Mouse (Mus musculus): ENCODE measurements around the gene Lpar2. TPM values are rescaled to one million over a fixed set of nuclear protein-coding genes. Genes with fewer than 3 reads are reported as not detected.
A peak's percentile ranks its signal among the peaks of the same experiment; 100 is the strongest.

Gene Lpar2
- total RNA-seq, 2 experiments from 2014 or later: 0.41 to 0.75 TPM

- Histone ChIP-seq H3K4me3 (no peak overlapping the region), H3K27ac (no peak overlapping the region)
- intact Hi-C loops (cut with DNase I): no loop called here
- DNase-seq (ENCODE audit: extremely low spot score in 1 of 2, low spot score in 2 of 2): peak in 1 of 2 experiments; percentile 6
- TF ChIP-seq CTCF (IDR thresholded peaks at IDR 0.05): no peak
These were observed 27.3 kb upstream of the Lpar2 start for GRCm38 (mm10) chr8:69794901-69795300.

- H3K4me3 ChIP-seq: no peak overlapping the region
- peak in 1 of 2 experiments; percentile 9 for DNase-seq (ENCODE audit: extremely low spot score in 1 of 2, low spot score in 2 of 2)
- TF ChIP-seq CTCF (IDR thresholded peaks at IDR 0.05): no peak
- no peak overlapping the region for H3K27ac ChIP-seq
- intact Hi-C loops (cut with DNase I): no loop called here
These were observed 25.4 kb upstream of the Lpar2 start for GRCm38 (mm10) chr8:69796721-69797345.

- DNase-seq (ENCODE audit: extremely low spot score in 1 of 2, low spot score in 2 of 2): peak in 1 of 2 experiments; percentile 9
- no peak overlapping the region for H3K4me3 ChIP-seq
- intact Hi-C loops (cut with DNase I): no loop called here
- no peak overlapping the region for H3K27ac ChIP-seq
- TF ChIP-seq CTCF (IDR thresholded peaks at IDR 0.05): no peak
These were observed 24.6 kb upstream of the Lpar2 start for GRCm38 (mm10) chr8:69797661-69798060.

- intact Hi-C loops (cut with DNase I): no loop called here
- DNase-seq (ENCODE audit: extremely low spot score in 1 of 2, low spot score in 2 of 2): peak in 1 of 2 experiments; percentile 9
- Histone ChIP-seq H3K4me3 (no peak overlapping the region), H3K27ac (no peak overlapping the region)
- no peak for TF ChIP-seq CTCF (IDR thresholded peaks at IDR 0.05)
These were observed 23.0 kb upstream of the Lpar2 start for GRCm38 (mm10) chr8:69799261-69799660.

GRCm38 (mm10) chr8:69799946-69800345 lies 22.3 kb upstream of the Lpar2 start:
- intact Hi-C loops (cut with DNase I): no loop called here
- DNase-seq (ENCODE audit: extremely low spot score in 1 of 2, low spot score in 2 of 2): peak in 1 of 2 experiments; percentile 7

GRCm38 (mm10) chr8:69801796-69802195 lies 20.4 kb upstream of the Lpar2 start:
- no peak overlapping the region for H3K4me3 ChIP-seq
- intact Hi-C loops (cut with DNase I): no loop called here
- no peak overlapping the region for H3K27ac ChIP-seq
- no peak for TF ChIP-seq CTCF (IDR thresholded peaks at IDR 0.05)
- DNase-seq (ENCODE audit: extremely low spot score in 1 of 2, low spot score in 2 of 2): peak in 1 of 2 experiments; percentile 5

More at GRCm38 (mm10) chr8:69799946-69800345, 22.3 kb upstream of the Lpar2 start:
- Histone ChIP-seq H3K27ac (no peak overlapping the region), H3K4me3 (no peak overlapping the region)
- no peak; the same call in 1 of the 2 replicates for TF ChIP-seq CTCF (IDR thresholded peaks at IDR 0.05)

GRCm38 (mm10) chr8:69802216-69802615 lies 20.0 kb upstream of the Lpar2 start:
- H3K4me3 ChIP-seq: no peak overlapping the region
- intact Hi-C loops (cut with DNase I): no loop called here
- DNase-seq (ENCODE audit: extremely low spot score in 1 of 2, low spot score in 2 of 2): no peak
- no peak overlapping the region for H3K27ac ChIP-seq
- no peak for TF ChIP-seq CTCF (IDR thresholded peaks at IDR 0.05)

- intact Hi-C loops (cut with DNase I): no loop called here
- TF ChIP-seq CTCF (IDR thresholded peaks at IDR 0.05): no peak
- DNase-seq (ENCODE audit: extremely low spot score in 1 of 2, low spot score in 2 of 2): peak in 1 of 2 experiments; percentile 8
- Histone ChIP-seq H3K4me3 (no peak overlapping the region), H3K27ac (no peak overlapping the region)
These were observed 18.9 kb upstream of the Lpar2 start for GRCm38 (mm10) chr8:69803366-69803765.

- intact Hi-C loops (cut with DNase I): no loop called here
- H3K27ac ChIP-seq: no peak overlapping the region
- peak in 1 of 2 experiments; percentile 6 for DNase-seq (ENCODE audit: extremely low spot score in 1 of 2, low spot score in 2 of 2)
- TF ChIP-seq CTCF (IDR thresholded peaks at IDR 0.05): no peak
- no peak overlapping the region for H3K4me3 ChIP-seq
These were observed 17.7 kb upstream of the Lpar2 start for GRCm38 (mm10) chr8:69804537-69804936.

- DNase-seq (ENCODE audit: extremely low spot score in 1 of 2, low spot score in 2 of 2): no peak
- no peak overlapping the region for H3K27ac ChIP-seq
- TF ChIP-seq CTCF (IDR thresholded peaks at IDR 0.05): no peak
- intact Hi-C loops (cut with DNase I): no loop called here
- no peak overlapping the region for H3K4me3 ChIP-seq
These were observed 17.1 kb upstream of the Lpar2 start for GRCm38 (mm10) chr8:69805086-69805485.

GRCm38 (mm10) chr8:69805491-69805890 lies 16.7 kb upstream of the Lpar2 start:
- no peak for TF ChIP-seq CTCF (IDR thresholded peaks at IDR 0.05)
- no peak for DNase-seq (ENCODE audit: extremely low spot score in 1 of 2, low spot score in 2 of 2)
- Histone ChIP-seq H3K4me3 (no peak overlapping the region), H3K27ac (no peak overlapping the region)
- intact Hi-C loops (cut with DNase I): no loop called here

GRCm38 (mm10) chr8:69807236-69807635 lies 15.0 kb upstream of the Lpar2 start:
- no peak overlapping the region for H3K27ac ChIP-seq
- TF ChIP-seq CTCF (IDR thresholded peaks at IDR 0.05): no peak
- intact Hi-C loops (cut with DNase I): no loop called here
- H3K4me3 ChIP-seq: no peak overlapping the region
- DNase-seq (ENCODE audit: extremely low spot score in 1 of 2, low spot score in 2 of 2): no peak
